Mouse (Mus musculus) heart, postnatal 25 days (tissue): ENCODE measurements around the gene Slc39a13. TPM values are rescaled to one million over a fixed set of nuclear protein-coding genes. Genes with fewer than 3 reads are reported as not detected.
"Not testable (repeated sequence)": the region's sequence is repeated elsewhere in the genome, so short reads cannot be mapped to it uniquely, and the experiment has no call there.

Experiments used
- DNase-seq: peaks from one replicate; pipeline ENCODE4 v3.0.0; 2022; ENCODE audit warnings: low spot score
- intact Hi-C: fragments of 180-260 bp; cut with DNase I; formaldehyde crosslinking; loops from one replicate; pipeline ENCODE4 v1.15.1; 2025
- total RNA-seq, 2 experiments: library from RNA; stranded (reverse); gene quantifications; 2 replicates each; pipeline ENCODE4 v1.2.3; 2021

Gene Slc39a13
- total RNA-seq, 2 experiments from 2014 or later, result 22.9 to 28.2 TPM

DNA sequence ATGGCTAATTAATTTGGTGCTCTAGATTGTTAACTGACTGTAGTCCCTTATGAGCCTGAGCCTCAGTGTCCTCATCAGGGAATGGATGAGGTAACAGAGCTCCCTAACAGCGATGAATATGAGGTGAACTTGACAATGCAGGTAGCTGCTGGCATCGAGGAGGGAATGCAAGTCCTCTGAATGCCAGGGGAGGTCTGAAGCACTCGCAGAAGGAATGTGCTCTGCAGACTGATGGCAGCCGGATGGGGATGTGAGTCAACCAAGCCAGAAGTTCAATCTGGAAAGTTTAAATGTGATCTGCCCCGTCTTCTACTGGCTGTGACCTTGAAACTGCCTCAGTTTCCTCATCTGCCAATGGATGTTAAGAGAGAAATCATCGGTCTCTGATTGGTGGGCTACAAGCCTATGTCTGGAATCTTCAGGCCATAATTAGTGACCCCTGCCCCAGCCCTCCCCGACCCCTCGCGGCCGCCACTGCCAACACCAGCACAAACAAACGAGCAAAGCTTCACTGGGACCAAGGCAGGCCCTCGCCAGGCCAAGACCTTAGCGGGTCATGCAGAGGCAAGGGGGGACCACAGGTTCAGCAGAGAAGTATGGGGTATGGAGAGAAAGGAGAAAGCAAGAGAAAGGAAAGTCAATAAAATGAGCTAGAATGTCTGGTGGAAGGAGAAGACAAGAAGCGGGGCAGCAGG lies 764 bp downstream of the Slc39a13 start:
- no peak for DNase-seq
- intact Hi-C loops, result loop anchor here (5.0 to 10.0 kb wide), 2 partner anchors 152 to 325 kb away; partner anchors contain the start of gene Fnbp4

DNA sequence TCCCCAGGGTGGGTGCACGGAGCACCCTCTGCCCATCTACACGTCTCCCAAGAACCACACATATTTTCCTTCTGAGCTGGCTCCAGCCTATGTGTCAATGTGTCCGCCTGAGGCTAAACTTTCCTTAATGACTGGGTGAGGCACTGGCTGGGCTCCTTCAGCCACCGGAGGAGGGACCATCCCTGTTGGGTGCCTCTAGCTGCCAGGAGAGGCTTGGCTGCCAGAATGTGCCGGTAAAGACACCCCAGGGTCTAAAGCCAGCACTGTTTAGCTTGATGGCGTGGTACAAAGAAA lies 1.4 kb downstream of the Slc39a13 start:
- no peak for DNase-seq
- intact Hi-C loops, result loop anchor here (5.0 to 10.0 kb wide), 2 partner anchors 152 to 324 kb away; partner anchors contain the start of gene Fnbp4

DNA sequence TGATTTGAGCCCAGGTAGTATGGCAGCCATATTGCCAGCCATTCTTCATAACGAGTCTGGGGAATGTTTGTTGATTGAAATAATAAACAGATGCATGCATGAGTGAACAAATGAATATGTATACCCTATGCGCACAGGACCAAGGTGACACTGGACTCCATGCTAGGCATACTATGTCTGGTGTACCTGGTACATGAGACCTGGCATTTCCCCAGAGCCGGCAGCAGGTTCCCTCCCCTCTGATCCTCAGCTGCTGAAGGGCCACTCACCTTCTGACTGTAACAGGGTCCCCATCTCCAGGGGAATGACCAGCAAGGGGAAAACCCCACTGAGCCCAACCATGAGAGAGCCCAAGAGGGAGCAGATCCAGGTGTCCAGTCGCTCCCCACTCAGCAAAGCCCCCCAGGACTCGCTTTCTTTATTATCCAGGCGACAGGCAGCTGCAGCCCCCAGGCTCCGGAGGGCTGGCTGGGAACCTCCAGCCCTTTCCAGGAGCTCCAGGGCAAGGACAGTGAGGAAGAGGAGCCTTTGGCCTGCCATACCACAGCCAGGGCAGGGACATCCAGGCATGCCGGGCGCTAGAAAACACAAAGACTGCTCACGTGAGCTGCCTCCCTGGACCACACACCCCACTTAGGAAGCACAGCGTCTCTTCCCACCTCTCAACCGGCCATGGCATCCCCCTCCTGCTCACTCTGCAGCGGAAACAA lies 1.9 kb downstream of the Slc39a13 start:
- DNase-seq, result no peak
- intact Hi-C loops, result loop anchor here (5.0 to 10.0 kb wide), 2 partner anchors 151 to 324 kb away; partner anchors contain the start of gene Fnbp4

DNA sequence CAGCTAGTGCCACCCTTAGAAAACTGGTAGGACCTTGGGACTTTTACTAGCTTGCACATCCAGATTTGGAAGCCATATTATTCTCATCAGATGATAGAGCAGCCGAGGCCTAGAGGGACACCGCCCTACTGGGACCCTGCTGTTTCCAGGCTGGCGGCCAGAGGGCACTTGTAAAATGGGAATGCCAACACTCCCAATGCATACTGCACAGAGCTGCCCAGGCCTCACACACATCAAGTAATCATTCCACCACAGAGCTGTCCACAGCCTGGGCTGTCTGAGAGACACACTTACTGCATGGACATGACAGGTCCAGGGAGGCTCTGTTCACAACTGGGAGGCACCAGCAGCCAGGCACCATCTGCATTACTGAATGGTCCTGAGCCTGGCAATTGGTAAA lies 3.8 kb downstream of the Slc39a13 start:
- intact Hi-C loops, result loop anchor here (5.0 to 10.0 kb wide), 2 partner anchors 149 to 322 kb away; partner anchors contain the start of gene Fnbp4
- no peak for DNase-seq

DNA sequence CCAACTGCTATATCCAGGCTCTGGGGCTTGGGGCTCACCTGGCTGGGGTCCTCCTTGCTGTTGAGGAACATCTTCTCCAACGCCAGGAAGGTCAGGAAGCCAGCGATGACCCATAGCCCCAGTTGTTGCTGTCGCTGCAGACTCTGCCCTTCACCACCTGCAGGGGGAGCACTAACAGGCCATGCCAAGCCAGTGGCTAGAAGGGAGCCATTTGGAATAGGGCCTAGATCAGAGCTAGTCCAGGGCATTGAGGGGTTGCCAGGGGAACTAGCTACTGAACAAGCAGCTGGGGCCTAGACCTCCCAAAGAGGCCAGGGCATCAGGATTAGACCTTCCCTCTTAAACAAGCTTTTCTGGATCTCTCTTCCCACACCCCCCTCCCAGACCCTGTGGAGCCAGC lies 4.7 kb downstream of the Slc39a13 start:
- no peak for DNase-seq
- intact Hi-C loops, result loop anchor here (5.0 to 10.0 kb wide), 2 partner anchors 148 to 321 kb away; partner anchors contain the start of gene Fnbp4

DNA sequence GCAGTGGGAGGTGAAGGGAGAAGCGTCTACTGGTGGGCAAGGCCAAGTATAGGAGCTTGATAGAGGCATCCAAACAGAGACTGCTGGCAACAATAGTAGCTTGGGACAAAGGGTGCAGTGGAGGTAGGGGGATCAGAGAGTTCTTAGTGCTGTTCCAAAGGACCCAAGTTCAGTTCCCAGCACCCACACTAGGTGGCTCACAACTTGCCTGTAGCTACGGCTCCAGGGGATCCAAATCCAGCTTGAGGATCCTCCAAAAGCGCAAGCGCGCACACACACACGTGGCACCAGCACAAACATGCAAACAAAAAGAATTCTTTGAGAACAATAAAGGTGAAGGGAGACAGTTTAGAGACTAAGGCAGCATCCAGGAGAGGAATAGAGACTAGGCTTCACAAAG lies 6.0 kb downstream of the Slc39a13 start:
- intact Hi-C loops, result loop anchor here (10.0 kb wide), 1 partner anchor 319 kb away; the partner anchor contains the start of gene Fnbp4
- DNase-seq, result no peak

DNA sequence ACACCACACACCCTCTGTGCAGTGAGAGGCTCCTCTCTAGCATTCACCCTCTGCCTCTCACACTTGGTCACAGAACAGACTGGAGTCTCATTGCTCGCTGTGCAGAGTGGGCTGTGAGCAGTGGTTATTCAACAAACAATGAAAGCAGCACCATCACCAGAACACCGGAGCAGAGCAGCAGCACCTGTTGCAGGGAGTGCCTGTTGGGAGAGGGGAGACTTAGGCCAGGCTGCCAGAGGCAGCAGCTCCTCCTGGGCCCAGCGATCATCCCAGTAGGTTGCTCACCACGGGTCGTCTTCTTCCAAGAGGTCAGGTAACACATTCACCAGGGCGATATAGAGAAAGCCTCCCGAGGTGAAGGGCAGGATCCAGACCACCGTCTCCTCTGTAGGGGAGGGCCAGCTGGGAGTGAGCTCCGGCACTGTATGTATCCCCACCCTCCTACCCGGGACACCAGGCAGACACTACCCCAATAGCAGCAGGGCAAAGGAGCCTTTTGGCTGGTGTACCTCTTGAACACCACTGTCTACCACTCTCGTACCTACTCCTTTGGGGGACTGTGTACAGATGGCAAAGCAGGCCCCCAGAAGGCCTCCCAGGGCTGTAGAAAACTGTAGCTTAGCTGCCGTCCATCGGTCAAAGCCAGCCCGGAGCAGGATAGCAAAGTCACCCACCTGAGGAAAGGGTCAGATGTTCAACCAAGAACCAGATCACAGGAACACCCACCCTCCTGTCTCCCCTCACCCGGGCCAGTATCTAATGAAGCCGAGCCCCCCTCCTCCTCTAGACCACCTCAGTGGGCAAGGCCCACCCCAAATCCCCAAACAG lies 7.2 kb downstream of the Slc39a13 start:
- DNase-seq, result no peak
- intact Hi-C loops, result loop anchor here (10.0 kb wide), 1 partner anchor 318 kb away; the partner anchor contains the start of gene Fnbp4

DNA sequence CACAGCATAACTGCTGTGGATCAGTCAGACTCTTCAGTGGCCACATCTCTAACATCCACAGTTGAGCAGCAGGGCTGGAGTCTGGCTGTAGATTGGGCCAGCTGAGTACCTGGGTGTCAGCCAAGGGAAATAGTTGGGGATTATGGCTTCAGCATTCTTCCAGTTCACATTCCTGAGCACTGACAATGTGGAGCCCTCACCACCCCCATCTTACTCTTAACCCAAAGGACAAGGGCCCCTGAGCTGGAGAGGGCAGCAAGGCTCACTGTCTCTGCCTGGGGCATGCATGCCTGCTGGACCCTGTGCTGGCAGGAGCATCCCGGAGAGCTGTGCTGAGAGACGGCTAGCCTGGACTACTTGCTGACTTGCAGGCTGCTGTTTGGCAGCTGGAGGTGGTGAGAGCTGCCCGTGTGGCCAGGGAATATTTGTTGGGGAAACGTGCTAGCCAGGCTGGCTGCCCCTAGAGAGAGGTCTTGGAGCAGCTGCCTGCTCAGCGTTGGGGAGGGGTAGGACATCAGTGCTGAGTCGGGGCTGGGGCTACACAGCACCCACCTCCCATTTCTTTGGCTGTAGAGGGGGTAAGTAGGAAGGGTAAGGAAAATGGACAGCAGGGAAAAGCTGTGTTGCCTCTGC lies 8.3 kb downstream of the Slc39a13 start:
- intact Hi-C loops, result loop anchor here (1.0 to 10.0 kb wide), 2 partner anchors 196 to 317 kb away; partner anchors contain the start of gene Fnbp4
- no peak for DNase-seq

DNA sequence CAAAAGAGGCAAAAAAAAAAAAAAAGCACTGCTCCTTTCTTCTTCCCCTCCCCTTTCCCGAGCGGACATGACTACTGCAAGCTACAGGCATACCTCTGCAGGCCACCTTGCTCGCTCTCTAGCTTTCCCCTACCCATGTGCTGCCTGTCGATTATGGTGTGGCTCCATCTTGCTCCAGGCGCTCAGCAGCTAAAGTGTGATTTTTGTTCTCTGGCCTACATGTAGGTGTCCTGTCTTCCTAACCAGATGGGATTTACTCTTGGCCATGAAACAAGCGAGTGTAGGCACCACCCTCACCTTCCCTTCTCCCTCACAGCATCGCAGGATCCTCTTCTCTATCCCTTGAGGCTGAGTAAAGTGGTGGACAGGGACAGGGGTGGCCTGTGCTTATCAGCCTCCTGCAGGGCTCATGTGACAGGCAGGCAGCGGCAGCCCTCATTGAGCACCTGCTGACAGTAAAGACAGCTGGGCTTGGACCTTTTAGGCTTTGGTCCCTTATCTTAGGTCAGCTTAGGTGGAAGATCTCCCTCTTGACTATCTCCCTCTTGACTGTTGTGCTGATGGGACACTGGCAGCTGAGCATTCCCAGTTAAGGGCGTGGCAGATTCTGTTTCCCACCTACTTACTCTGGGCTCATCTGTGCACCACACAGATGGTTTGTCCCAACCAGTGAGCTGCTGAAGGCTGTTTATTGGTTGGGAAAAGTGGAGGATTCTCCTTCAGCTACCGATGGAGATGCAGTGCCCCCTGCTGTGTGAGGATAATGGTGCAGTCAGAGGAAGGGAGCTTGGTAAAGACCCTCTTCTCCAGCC lies 9.5 kb downstream of the Slc39a13 start:
- DNase-seq, result no peak
- intact Hi-C loops, result loop anchor here (1.0 to 10.0 kb wide), 2 partner anchors 194 to 316 kb away; partner anchors contain the start of gene Fnbp4

DNA sequence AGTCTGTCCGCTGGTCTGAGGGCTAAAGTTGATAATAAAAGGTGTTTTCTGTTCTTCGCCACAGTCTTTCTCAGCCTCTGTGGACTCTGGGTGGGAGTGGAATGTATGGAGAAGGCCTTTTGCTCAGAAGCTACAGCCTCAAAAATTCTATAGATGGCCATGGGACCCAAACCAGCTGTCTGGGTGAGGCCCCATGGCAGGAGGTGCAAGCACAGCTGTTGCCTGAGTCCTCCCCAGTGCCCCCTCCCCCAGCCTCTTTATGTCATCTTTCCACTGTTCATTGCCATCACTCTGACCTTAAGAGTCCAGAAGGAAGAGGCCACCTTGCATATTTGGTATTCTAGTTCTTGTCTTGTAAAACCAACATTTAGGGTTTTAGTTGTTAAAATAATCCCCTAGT lies 10.8 kb downstream of the Slc39a13 start:
- intact Hi-C loops, result loop anchor here (5.0 kb wide), 1 partner anchor 42 kb away; no protein-coding TSS in a partner anchor

DNA sequence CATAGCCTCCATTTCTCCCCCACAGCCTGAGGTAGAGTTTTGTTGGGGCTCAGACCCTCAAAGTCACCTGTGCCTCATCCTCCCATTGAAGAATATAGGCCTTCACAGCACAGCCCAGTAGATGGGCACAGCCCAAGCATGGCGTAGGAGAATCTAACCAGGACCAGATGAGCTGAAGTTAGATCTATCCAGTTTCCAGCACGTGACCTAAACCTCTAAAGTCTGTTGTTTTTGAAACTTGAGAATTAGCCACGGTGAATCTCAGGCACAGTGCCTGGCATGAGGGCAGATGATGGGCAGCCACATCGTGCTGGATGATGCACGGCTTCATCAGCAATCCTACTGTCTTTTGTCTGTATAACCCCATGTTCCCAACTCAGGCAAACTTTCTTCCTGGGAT lies 11.8 kb downstream of the Slc39a13 start:
- DNase-seq, result no peak
- intact Hi-C loops, result loop anchor here (5.0 kb wide), 1 partner anchor 41 kb away; no protein-coding TSS in a partner anchor

More for the DNA sequence above, 10.8 kb downstream of the Slc39a13 start:
- no peak for DNase-seq

DNA sequence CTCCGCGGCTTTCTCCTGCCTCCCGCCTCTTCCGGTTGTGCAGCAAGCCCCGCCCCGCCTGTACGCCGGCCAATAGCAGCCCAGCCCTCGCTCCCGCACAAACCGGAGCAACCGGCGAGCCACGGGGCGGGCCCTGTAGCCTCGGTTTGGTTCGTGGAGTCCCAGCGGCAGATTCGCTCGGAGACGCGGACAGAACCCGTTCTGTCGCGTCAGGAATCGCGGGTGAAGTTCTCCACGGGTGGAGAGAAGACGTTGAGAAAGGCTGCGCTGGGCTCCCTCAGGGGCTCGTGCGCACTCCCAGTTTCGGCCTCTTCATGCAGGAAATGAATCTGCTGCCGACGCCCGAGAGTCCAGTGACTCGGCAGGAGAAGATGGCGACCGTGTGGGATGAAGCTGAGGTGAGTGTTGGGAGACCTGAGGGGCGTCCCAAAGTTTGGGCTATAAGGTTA lies 16.3 kb downstream of the Slc39a13 start, which contains the start of gene Psmc3:
Gene Psmc3 (plus strand): TSS at position 76 of the 449 bp plus-strand sequence.
- intact Hi-C loops, result loop anchor here (1.0 to 2.0 kb wide), 2 partner anchors 113 to 137 kb away; partner anchors contain the start of gene Celf1
- peak; percentile 94 for DNase-seq

DNA sequence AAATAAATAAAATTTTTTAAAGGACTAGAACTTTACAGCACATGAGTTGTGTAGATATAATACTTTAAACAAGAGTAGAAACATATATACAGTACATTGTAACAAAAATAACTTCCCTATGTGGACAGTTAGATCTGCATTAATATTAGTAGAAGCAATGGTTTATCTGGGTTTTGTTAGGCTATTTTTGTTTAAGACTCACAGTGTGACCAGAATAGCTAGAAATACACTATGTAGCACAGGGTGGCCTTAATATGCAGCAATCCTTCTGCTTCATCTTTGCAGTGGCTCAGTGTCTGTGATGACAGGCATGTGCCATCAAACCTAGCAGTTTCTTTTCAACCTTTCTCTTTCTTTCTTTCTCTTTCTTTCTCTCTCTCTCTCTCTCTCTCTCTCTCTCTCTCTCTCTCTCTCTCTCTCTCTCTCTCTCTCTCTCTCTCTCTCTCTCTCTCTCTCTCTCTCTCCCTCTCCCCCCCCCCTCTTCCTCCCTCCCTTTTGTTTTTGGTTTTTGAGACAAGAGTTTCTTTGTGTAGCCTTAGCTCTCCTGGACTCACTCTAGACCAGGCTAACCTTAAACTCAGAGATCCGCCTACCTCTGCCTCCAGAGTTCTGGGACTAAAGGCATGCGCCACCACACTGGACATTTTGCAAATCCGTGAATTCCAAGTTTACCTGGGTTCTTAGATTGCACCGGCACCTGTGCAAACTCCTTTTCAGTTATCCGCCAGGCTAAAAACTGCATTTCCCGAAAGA lies 16.9 kb downstream of the Slc39a13 start:
- no peak for DNase-seq
- intact Hi-C loops, result no loop called here

DNA sequence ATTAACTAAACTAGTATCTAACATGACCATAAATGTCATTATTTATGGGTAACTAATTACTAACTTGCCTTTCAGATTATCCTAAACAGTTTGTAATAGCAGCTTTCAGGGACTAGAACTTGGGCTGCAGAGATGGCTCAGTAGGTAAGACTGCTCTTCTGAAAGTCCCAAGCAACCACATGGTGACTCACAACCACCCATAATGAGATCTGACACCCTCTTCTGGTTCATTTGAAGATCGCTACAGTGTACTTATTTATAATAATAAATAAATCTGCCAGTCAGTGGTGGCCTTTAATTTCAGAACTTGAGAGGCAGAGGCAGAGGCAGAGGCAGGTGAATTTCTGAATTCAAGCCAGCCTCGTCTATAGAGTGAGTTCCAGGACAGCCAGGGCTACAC lies 17.5 kb downstream of the Slc39a13 start:
- intact Hi-C loops, result no loop called here
- DNase-seq, result no peak

DNA sequence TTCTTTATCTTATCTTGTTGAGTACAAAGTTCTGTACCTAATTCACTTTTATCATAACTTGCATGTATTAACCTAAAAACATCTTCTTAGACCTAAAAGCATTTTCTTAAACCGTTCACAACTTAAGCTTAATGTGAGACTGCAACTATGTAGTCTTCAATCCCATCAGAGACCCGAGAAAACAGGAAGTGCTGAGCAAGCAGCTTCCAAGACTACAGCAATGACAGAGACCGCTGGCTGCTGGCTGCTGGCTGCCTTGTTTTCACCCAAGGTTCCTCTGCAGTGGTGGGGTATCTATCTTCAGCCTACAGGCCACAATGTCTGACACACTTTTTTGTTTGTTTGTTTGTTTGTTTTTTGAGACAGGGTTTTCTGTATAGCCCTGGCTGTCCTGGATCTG lies 18.3 kb downstream of the Slc39a13 start:
- no peak for DNase-seq
- intact Hi-C loops, result no loop called here

DNA sequence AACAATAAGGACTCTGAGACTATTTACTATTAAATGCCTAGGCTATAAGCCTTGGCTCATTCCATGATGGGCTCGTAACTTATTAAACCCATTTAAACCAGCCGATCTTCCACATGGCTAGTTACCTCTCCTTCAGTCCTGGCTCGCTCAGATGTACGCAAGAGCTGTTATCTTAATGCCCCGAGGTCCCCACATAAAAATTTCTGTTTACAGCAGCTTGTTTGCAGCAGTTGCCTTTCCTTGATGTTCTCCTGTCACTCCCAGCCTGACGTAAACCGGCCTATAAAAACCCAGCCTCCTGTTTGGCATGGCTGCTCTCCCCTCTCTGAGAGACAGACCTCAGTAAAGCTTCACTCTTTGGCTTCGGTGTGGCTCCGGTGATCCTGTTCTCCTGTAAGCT lies 22.9 kb downstream of the Slc39a13 start:
- intact Hi-C loops, result no loop called here

DNA sequence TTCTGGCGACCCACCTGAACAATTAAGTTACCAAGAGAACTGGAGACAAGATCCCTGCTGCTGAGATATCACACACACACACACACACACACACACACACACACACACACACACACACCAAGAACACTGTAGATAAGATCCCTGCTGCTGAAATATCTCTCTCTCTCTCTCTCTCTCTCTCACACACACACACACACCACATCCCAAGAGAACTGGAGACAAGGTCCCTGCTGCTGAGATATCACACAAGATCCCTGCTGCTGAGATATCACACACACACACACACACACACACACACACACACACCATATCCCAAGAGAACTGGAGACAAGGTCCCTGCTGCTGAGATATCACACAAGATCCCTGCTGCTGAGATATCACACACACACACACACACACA lies 24.4 kb downstream of the Slc39a13 start:
- intact Hi-C loops, DNase-seq: not testable (repeated sequence)

More for the DNA sequence above, 22.9 kb downstream of the Slc39a13 start:
- DNase-seq, result no peak

DNA sequence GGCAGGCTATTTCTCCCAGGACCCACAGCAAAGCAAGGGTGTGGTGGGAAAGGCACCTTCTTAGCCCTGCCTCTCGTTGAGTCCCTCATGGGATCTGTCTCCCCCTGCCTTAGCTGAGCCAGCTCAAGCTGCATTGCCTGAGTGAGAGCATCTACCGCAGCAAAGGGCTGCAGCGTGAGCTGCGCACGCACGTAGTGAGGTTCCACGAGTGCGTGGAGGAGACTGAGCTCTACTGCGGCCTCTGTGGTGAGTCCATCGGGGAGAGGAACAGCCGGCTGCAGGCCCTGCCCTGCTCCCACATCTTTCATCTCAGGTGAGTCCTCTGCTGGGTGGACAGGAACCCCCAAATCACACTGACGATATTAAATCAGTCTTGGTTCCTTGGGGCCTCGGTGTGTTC lies 25.5 kb downstream of the Slc39a13 start:
- intact Hi-C loops, result no loop called here
- no peak for DNase-seq
